Mouse (Mus musculus): ENCODE data around the gene Krtap1-5. TPM values are rescaled to one million over a fixed set of nuclear protein-coding genes. Genes with fewer than 3 reads are reported as not detected.

The Krtap1-5 gene
- polyA plus RNA-seq, 1 experiment from 2014 or later: not detected

GRCm38 (mm10) chr11:99557976-99558745, 22.7 kb downstream of the Krtap1-5 start:
- DNase-seq (ENCODE audit: low spot score) (no peak), ATAC-seq (replicated peaks; ENCODE audit: low FRiP score) (no peak)
- Histone ChIP-seq H3K36me3 (ENCODE audit: control insufficient read depth, insufficient read depth, low read length) (no peaks in the 10 kb centered on the region), H3K27me3 (ENCODE audit: control insufficient read depth, insufficient read depth, low read length) (no peaks in the 10 kb centered on the region), H3K4me2 (ENCODE audit: low read depth, low read length, severe bottlenecking) (no peak overlapping the region), H3K4me3 (ENCODE audit: low read depth, low read length) (no peak overlapping the region), H3K9ac (ENCODE audit: low read length) (no peak overlapping the region), H3K4me1 (replicated peaks; ENCODE audit: control insufficient read depth, insufficient read depth, low read length) (no peaks in the 10 kb centered on the region), H3K27ac (ENCODE audit: low read depth, low read length) (no peak overlapping the region), H3K9me3 (ENCODE audit: control insufficient read depth, low read length) (no peaks in the 10 kb centered on the region)
- 91% methylated on average over 3 of the region's 3 CpGs for WGBS

GRCm38 (mm10) chr11:99556753-99557152, 24.1 kb downstream of the Krtap1-5 start, which contains the start of gene Krtap3-2:
Krtap3-2 (minus strand) TSS chr11:99556853.
- H3K9me3 ChIP-seq (ENCODE audit: control insufficient read depth, low read length): no peaks in the 10 kb centered on the region
- H3K4me1 ChIP-seq (replicated peaks; ENCODE audit: control insufficient read depth, insufficient read depth, low read length): no peaks in the 10 kb centered on the region
- 91% methylated on average over 2 of the region's 2 CpGs for WGBS
- no peaks in the 10 kb centered on the region for H3K36me3 ChIP-seq (ENCODE audit: control insufficient read depth, insufficient read depth, low read length)
- H3K27me3 ChIP-seq (ENCODE audit: control insufficient read depth, insufficient read depth, low read length): no peaks in the 10 kb centered on the region
- no peak for DNase-seq (ENCODE audit: low spot score)
- ATAC-seq (replicated peaks; ENCODE audit: low FRiP score): no peak
- H3K4me2 ChIP-seq (ENCODE audit: low read depth, low read length, severe bottlenecking): no peak within 1 kb of the TSS
- no peak within 1 kb of the TSS for H3K27ac ChIP-seq (ENCODE audit: low read depth, low read length)
- H3K9ac ChIP-seq (ENCODE audit: low read length): no peak within 1 kb of the TSS
- H3K4me3 ChIP-seq (ENCODE audit: low read depth, low read length): no peak within 1 kb of the TSS

GRCm38 (mm10) chr11:99556195-99556594, 24.6 kb downstream of the Krtap1-5 start:
- no peaks in the 10 kb centered on the region for H3K9me3 ChIP-seq (ENCODE audit: control insufficient read depth, low read length)
- 90% methylated on average over 2 of the region's 2 CpGs for WGBS

GRCm38 (mm10) chr11:99550765-99551164, 30.1 kb downstream of the Krtap1-5 start, which contains the start of gene Krtap3-3:
Krtap3-3 (minus strand) TSS chr11:99550865.
- H3K9ac ChIP-seq (ENCODE audit: low read length): no peak within 1 kb of the TSS
- no peaks in the 10 kb centered on the region for H3K36me3 ChIP-seq (ENCODE audit: control insufficient read depth, insufficient read depth, low read length)
- no peak for ATAC-seq (replicated peaks; ENCODE audit: low FRiP score)
- WGBS: 62% methylated on average over 4 of the region's 4 CpGs
- H3K27me3 ChIP-seq (ENCODE audit: control insufficient read depth, insufficient read depth, low read length): no peaks in the 10 kb centered on the region
- no peak for DNase-seq (ENCODE audit: low spot score)
- no peak within 1 kb of the TSS for H3K4me2 ChIP-seq (ENCODE audit: low read depth, low read length, severe bottlenecking)
- no peak within 1 kb of the TSS for H3K27ac ChIP-seq (ENCODE audit: low read depth, low read length)
- no peak within 1 kb of the TSS for H3K4me3 ChIP-seq (ENCODE audit: low read depth, low read length)
- H3K4me1 ChIP-seq (replicated peaks; ENCODE audit: control insufficient read depth, insufficient read depth, low read length): no peaks in the 10 kb centered on the region
- H3K9me3 ChIP-seq (ENCODE audit: control insufficient read depth, low read length): no peaks in the 10 kb centered on the region

More at GRCm38 (mm10) chr11:99556195-99556594, 24.6 kb downstream of the Krtap1-5 start:
- Histone ChIP-seq H3K27ac (ENCODE audit: low read depth, low read length) (no peak overlapping the region), H3K27me3 (ENCODE audit: control insufficient read depth, insufficient read depth, low read length) (no peaks in the 10 kb centered on the region), H3K4me1 (replicated peaks; ENCODE audit: control insufficient read depth, insufficient read depth, low read length) (no peaks in the 10 kb centered on the region), H3K36me3 (ENCODE audit: control insufficient read depth, insufficient read depth, low read length) (no peaks in the 10 kb centered on the region), H3K4me3 (ENCODE audit: low read depth, low read length) (no peak overlapping the region), H3K9ac (ENCODE audit: low read length) (no peak overlapping the region), H3K4me2 (ENCODE audit: low read depth, low read length, severe bottlenecking) (no peak overlapping the region)
- no peak for DNase-seq (ENCODE audit: low spot score)
- ATAC-seq (replicated peaks; ENCODE audit: low FRiP score): no peak

- H3K27me3 ChIP-seq (ENCODE audit: control insufficient read depth, insufficient read depth, low read length): no peaks in the 10 kb centered on the region
- no peak overlapping the region for H3K9ac ChIP-seq (ENCODE audit: low read length)
- DNase-seq (ENCODE audit: low spot score) (no peak), ATAC-seq (replicated peaks; ENCODE audit: low FRiP score) (no peak)
- H3K9me3 ChIP-seq (ENCODE audit: control insufficient read depth, low read length): no peaks in the 10 kb centered on the region
- no peaks in the 10 kb centered on the region for H3K36me3 ChIP-seq (ENCODE audit: control insufficient read depth, insufficient read depth, low read length)
- no peak overlapping the region for H3K27ac ChIP-seq (ENCODE audit: low read depth, low read length)
- no peak overlapping the region for H3K4me3 ChIP-seq (ENCODE audit: low read depth, low read length)
- no peak overlapping the region for H3K4me2 ChIP-seq (ENCODE audit: low read depth, low read length, severe bottlenecking)
- H3K4me1 ChIP-seq (replicated peaks; ENCODE audit: control insufficient read depth, insufficient read depth, low read length): no peaks in the 10 kb centered on the region
These were observed 32.9 kb downstream of the Krtap1-5 start for GRCm38 (mm10) chr11:99547892-99548291.

GRCm38 (mm10) chr11:99539721-99540120, 41.1 kb downstream of the Krtap1-5 start:
- H3K4me3 ChIP-seq (ENCODE audit: low read depth, low read length): no peak overlapping the region
- WGBS: 72% methylated on average over 9 of the region's 9 CpGs
- H3K36me3 ChIP-seq (ENCODE audit: control insufficient read depth, insufficient read depth, low read length): no peaks in the 10 kb centered on the region
- H3K9ac ChIP-seq (ENCODE audit: low read length): no peak overlapping the region
- no peak for DNase-seq (ENCODE audit: low spot score)
- no peaks in the 10 kb centered on the region; the same call in 1 of the 2 replicates for H3K9me3 ChIP-seq (ENCODE audit: control insufficient read depth, low read length)
- H3K4me2 ChIP-seq (ENCODE audit: low read depth, low read length, severe bottlenecking): no peak overlapping the region
- no peak overlapping the region for H3K27ac ChIP-seq (ENCODE audit: low read depth, low read length)
- no peak for ATAC-seq (replicated peaks; ENCODE audit: low FRiP score)
- H3K4me1 ChIP-seq (replicated peaks; ENCODE audit: control insufficient read depth, insufficient read depth, low read length): no peaks in the 10 kb centered on the region
- no peaks in the 10 kb centered on the region for H3K27me3 ChIP-seq (ENCODE audit: control insufficient read depth, insufficient read depth, low read length)

Other genes with a start within 250 kb of the Krtap1-5 start
- gene Krt26, start 243.1 kb downstream of the Krtap1-5 start, polyA plus RNA-seq (2014; fragmentation: Nextera tagmentation; extraction: Ambion mirVana): not detected in 2 replicates
- not detected in 2 replicates for gene Krt27, start 229.9 kb downstream of the Krtap1-5 start, polyA plus RNA-seq (2014; fragmentation: Nextera tagmentation; extraction: Ambion mirVana)
- 0.32 and 0.45 TPM in 2 replicates for gene Krt28, start 206.1 kb downstream of the Krtap1-5 start, polyA plus RNA-seq (2014; fragmentation: Nextera tagmentation; extraction: Ambion mirVana)
- 26.8 and 28.3 TPM in 2 replicates for gene Krt10, start 191.7 kb downstream of the Krtap1-5 start, polyA plus RNA-seq (2014; fragmentation: Nextera tagmentation; extraction: Ambion mirVana)
- gene Krt12, start 158.8 kb downstream of the Krtap1-5 start, polyA plus RNA-seq (2014; fragmentation: Nextera tagmentation; extraction: Ambion mirVana): 0.09 TPM in 1 of 2 replicates, not detected in the other
- gene Krt20, start 142.9 kb downstream of the Krtap1-5 start, polyA plus RNA-seq (2014; fragmentation: Nextera tagmentation; extraction: Ambion mirVana): 0.51 and 0.59 TPM in 2 replicates
- gene Krt23, start 87.9 kb downstream of the Krtap1-5 start, polyA plus RNA-seq (2014; fragmentation: Nextera tagmentation; extraction: Ambion mirVana): not detected in 2 replicates
- gene Krt39, start 59.7 kb downstream of the Krtap1-5 start, polyA plus RNA-seq (2014; fragmentation: Nextera tagmentation; extraction: Ambion mirVana): not detected in 2 replicates
- gene Krt40, start 37.9 kb downstream of the Krtap1-5 start, polyA plus RNA-seq (2014; fragmentation: Nextera tagmentation; extraction: Ambion mirVana): not detected in 2 replicates
- not detected in 2 replicates for gene Krtap3-3, start 30.2 kb downstream of the Krtap1-5 start, polyA plus RNA-seq (2014; fragmentation: Nextera tagmentation; extraction: Ambion mirVana)
- not detected in 2 replicates for gene Krtap3-2, start 24.2 kb downstream of the Krtap1-5 start, polyA plus RNA-seq (2014; fragmentation: Nextera tagmentation; extraction: Ambion mirVana)
- not detected in 2 replicates for gene Gm11939, start 21.6 kb downstream of the Krtap1-5 start, polyA plus RNA-seq (2014; fragmentation: Nextera tagmentation; extraction: Ambion mirVana)
- not detected in 2 replicates for gene Krtap3-1, start 14.4 kb downstream of the Krtap1-5 start, polyA plus RNA-seq (2014; fragmentation: Nextera tagmentation; extraction: Ambion mirVana)
- gene Krtap1-4, start 2.6 kb upstream of the Krtap1-5 start, polyA plus RNA-seq (2014; fragmentation: Nextera tagmentation; extraction: Ambion mirVana): not detected in 2 replicates
- not detected in 2 replicates for gene Krtap1-3, start 10.3 kb upstream of the Krtap1-5 start, polyA plus RNA-seq (2014; fragmentation: Nextera tagmentation; extraction: Ambion mirVana)
- not detected in 2 replicates for gene Krtap9-3, start 17.1 kb upstream of the Krtap1-5 start, polyA plus RNA-seq (2014; fragmentation: Nextera tagmentation; extraction: Ambion mirVana)
- gene Gm11938, start 22.3 kb upstream of the Krtap1-5 start, polyA plus RNA-seq (2014; fragmentation: Nextera tagmentation; extraction: Ambion mirVana): not detected in 2 replicates
- gene Gm11937, start 29.2 kb upstream of the Krtap1-5 start, polyA plus RNA-seq (2014; fragmentation: Nextera tagmentation; extraction: Ambion mirVana): not detected in 2 replicates
- not detected in 2 replicates for gene Krtap2-4, start 33.8 kb upstream of the Krtap1-5 start, polyA plus RNA-seq (2014; fragmentation: Nextera tagmentation; extraction: Ambion mirVana)
- not detected in 2 replicates for gene Gm11562, start 39.4 kb upstream of the Krtap1-5 start, polyA plus RNA-seq (2014; fragmentation: Nextera tagmentation; extraction: Ambion mirVana)
- not detected in 2 replicates for gene Krtap4-1, start 47.2 kb upstream of the Krtap1-5 start, polyA plus RNA-seq (2014; fragmentation: Nextera tagmentation; extraction: Ambion mirVana)
- not detected in 2 replicates for gene Krtap4-2, start 54.1 kb upstream of the Krtap1-5 start, polyA plus RNA-seq (2014; fragmentation: Nextera tagmentation; extraction: Ambion mirVana)
- gene Krtap4-7, start 63.1 kb upstream of the Krtap1-5 start, polyA plus RNA-seq (2014; fragmentation: Nextera tagmentation; extraction: Ambion mirVana): not detected in 2 replicates
- gene Gm11555, start 69.2 kb upstream of the Krtap1-5 start, polyA plus RNA-seq (2014; fragmentation: Nextera tagmentation; extraction: Ambion mirVana): not detected in 2 replicates
- not detected in 2 replicates for gene Gm11563, start 77.9 kb upstream of the Krtap1-5 start, polyA plus RNA-seq (2014; fragmentation: Nextera tagmentation; extraction: Ambion mirVana)
- gene Krtap4-6, start 84.9 kb upstream of the Krtap1-5 start, polyA plus RNA-seq (2014; fragmentation: Nextera tagmentation; extraction: Ambion mirVana): not detected in 2 replicates
- gene Gm14190, start 109.7 kb upstream of the Krtap1-5 start, polyA plus RNA-seq (2014; fragmentation: Nextera tagmentation; extraction: Ambion mirVana): not detected in 2 replicates
- not detected in 2 replicates for gene Gm14180, start 153.3 kb upstream of the Krtap1-5 start, polyA plus RNA-seq (2014; fragmentation: Nextera tagmentation; extraction: Ambion mirVana)
- gene Gm11595, start 191.9 kb upstream of the Krtap1-5 start, polyA plus RNA-seq (2014; fragmentation: Nextera tagmentation; extraction: Ambion mirVana): not detected in 2 replicates
- not detected in 2 replicates for gene Krtap4-8, start 199.7 kb upstream of the Krtap1-5 start, polyA plus RNA-seq (2014; fragmentation: Nextera tagmentation; extraction: Ambion mirVana)
- not detected in 2 replicates for gene Krtap4-9, start 204.2 kb upstream of the Krtap1-5 start, polyA plus RNA-seq (2014; fragmentation: Nextera tagmentation; extraction: Ambion mirVana)
- not detected in 2 replicates for gene Gm11596, start 212.5 kb upstream of the Krtap1-5 start, polyA plus RNA-seq (2014; fragmentation: Nextera tagmentation; extraction: Ambion mirVana)
- gene Gm11569, start 217.9 kb upstream of the Krtap1-5 start, polyA plus RNA-seq (2014; fragmentation: Nextera tagmentation; extraction: Ambion mirVana): not detected in 2 replicates
- gene Gm11554, start 223.4 kb upstream of the Krtap1-5 start, polyA plus RNA-seq (2014; fragmentation: Nextera tagmentation; extraction: Ambion mirVana): not detected in 2 replicates
- not detected in 2 replicates for gene Krtap4-13, start 228.9 kb upstream of the Krtap1-5 start, polyA plus RNA-seq (2014; fragmentation: Nextera tagmentation; extraction: Ambion mirVana)
- gene Gm11564, start 234.7 kb upstream of the Krtap1-5 start, polyA plus RNA-seq (2014; fragmentation: Nextera tagmentation; extraction: Ambion mirVana): not detected in 2 replicates

All from forebrain, embryonic 11.5 days (tissue).